Mouse (Mus musculus) embryo, embryonic 11 days (tissue): ENCODE data around the gene Tmem167b.
"Not testable (repeated sequence)": the region's sequence is repeated elsewhere in the genome, so short reads cannot be mapped to it uniquely, and the experiment has no call there.

Experiments
- DNase-seq: peaks from one replicate; pipeline ENCODE4 v3.0.0-alpha.2; 2015

Gene Tmem167b

DNA sequence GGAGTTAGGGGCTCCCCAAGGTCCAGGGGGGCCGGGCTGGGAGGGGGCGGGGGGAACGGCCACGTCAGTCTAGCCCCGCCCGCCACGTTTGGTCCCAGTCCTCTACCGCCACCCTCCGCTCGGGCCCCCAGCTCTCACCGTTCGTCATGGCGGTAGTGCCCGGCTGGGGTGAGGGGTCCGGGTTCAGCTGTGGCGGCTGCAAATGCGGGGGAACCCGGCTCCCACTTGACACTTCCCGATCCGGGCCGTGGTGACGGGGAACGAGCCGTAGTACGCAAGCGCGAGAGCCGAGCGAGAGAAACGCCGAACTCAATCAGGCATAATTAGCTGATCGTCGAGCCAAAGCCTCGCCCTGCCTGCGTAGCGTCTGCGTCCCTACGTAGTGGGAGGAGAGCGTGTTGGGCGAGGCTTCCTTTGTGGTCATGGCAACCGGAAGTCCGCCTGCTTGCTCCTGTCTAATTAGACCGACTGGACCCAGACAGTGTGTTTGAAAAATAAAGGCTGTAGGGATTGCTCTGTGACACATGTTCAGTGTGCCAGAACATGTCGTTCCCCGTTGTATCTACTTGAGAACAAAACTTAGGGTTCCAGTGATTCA lies at the start of gene Tmem167b:
TSS of gene Tmem167b (minus strand) at position 334 of the 598 bp plus-strand sequence.
- DNase-seq: peak; percentile 99

DNA sequence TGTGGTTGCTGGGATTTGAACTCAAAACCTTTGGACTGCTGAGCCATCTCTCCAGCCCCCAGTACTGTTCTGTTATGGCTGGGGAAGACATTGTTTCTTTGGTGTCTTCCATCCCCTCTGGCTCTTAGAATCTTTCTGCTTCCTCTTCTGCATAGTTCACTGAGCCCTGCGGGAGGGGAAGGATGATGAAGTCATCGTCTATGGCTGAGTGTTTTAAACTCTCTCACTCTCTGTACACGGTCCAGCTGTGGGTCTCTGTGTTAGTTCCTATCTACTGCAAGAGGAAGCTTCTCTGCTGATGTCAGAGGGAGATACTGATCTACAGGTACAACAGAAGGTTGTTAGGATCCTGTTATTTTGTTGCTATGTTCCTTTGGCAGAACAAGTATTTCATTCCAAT lies 46.6 kb upstream of the Tmem167b start:
- no peak for DNase-seq

DNA sequence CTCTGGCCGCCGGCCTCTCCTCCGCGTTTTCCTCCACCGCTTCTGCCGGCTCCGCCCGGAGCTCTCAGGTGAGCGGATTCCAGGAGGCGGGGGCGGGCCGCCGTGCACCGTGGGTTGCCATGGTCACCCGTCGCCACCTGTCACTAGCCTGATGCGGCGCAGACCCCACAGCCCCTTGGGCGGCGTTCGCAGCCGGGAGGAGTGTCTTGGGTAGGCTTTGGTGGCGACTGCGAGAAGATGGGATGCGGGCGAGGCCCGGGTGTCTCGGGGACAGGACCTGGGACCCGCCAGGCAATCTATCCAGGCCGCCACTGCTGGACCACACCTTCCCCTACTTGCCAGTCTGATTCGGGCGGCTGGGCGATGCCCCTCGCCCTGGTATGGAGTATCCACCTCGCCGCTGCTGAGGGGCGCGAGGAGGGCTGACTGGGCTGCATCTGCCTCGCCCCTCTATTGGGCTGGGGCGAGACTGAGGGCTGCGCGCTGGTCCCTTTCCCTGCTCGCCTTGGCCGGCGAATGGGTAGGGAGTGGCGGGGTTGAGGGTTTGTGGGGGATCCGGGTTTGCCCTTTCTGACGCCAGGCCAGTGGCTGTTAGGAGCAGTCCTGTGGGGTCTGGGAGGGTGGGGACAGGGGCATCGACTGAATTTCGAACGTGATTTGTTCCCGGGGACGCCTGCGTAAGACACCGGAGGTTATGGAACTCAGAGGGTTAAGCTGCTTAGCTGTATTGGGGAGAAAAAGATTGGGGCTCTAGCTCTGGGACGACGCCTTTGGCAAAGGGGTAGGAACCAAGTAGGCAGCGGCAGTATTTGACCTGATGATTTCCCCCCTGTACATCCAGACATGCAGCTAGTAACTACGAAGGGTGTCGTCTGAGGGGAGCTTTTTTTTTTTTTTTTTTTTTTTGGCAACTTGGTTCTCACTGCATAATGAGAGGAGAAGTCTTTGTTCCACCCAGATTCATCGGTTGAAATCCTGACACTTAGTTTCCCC lies 29.6 kb upstream of the Tmem167b start:
- DNase-seq: peak; percentile 4

DNA sequence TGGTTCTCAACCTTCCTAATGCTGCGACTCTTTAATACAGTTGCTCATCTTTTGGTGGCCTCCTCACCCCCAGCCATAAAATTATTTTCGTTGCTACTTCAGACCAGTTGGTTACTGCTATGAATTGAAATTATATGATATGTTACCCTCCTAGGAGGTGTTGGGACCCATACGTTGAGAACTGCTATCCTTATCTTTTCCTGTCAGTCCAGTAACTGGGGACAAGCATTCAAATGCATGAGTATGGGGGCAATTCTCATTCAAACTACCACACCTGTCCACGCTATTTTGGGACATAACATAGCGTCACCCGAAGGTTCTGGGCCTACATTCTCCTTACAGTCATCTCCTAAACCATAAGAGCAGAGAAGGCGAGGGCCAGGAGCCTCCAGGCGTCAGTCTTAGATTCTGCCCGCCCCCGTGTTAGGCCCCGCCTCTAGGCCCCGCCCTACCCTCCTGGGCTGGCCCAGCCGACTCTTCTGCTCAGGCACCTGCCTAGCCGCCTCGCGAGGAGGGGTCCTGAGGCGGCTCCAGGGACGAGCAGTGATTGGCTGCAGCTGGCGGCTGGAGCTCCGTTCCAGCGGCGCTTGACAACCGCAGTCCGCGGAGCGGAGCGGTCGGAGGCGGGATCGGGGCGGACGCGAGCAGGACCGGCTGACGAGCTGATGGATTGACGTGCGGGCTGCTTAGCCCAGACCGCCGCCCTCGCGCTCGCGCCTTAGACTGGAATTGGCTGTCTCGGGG lies 28.7 kb upstream of the Tmem167b start, which contains the start of gene Wdr47:
TSS of gene Wdr47 (plus strand) at position 494 of the 744 bp plus-strand sequence.
- peak; percentile 98 for DNase-seq

DNA sequence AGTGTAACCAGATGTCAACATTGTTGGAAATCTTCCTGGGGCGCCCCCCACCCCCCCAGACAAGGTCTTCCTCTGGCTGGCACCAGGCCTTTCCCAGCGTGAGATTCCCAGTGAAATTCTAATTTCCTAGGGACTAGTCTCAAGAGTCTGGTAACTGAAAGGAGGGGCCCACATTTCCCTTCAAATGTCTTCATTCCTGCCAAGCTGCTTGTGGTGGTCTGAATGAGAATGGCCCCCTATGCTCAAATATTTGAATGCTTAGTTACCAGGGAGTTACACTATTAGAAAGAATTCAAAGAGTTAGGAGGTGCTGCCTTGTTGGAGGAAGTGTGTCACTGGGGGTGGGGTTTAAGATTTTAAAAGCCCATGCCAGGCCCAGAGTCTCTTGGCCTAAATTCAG lies 26.2 kb upstream of the Tmem167b start:
- no peak for DNase-seq

DNA sequence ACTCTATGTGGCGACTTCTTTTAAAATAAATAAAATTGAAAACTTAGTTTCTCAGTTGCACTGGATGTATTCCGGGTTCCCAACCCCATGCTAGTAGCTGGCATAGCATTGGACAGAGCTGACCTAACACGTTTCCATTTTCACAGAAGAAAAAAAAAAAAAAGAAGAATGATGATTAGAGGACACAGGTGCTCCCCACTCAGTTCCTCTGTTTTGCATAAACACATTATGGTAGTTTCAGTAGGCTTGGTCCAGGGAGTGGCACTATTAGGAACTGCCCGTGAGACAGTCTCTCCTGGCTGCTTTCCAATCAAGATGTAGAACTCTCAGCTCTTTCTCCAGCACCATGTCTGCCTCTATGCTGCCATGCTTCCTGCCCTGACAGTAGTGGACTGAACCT lies 22.3 kb upstream of the Tmem167b start:
- DNase-seq: no peak

DNA sequence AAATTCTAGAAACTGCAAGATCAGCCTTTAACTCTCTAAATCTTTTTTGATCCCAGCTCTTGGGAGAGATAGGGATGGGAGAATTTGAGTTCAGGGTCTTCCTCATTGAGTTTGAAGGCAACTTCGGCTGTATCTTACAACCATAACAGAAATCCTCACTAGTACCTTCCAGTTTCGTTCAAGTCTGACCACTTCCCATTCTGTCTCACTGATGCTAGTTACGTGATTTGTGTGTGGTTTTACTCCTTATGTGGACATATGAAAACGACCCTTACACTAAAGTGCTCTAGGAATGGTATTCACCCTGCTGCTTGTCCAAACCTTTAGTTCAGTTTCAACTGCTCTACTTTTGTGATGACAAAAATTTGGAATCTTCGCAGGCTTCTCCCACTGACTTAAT lies 11.8 kb upstream of the Tmem167b start:
- DNase-seq: no peak

DNA sequence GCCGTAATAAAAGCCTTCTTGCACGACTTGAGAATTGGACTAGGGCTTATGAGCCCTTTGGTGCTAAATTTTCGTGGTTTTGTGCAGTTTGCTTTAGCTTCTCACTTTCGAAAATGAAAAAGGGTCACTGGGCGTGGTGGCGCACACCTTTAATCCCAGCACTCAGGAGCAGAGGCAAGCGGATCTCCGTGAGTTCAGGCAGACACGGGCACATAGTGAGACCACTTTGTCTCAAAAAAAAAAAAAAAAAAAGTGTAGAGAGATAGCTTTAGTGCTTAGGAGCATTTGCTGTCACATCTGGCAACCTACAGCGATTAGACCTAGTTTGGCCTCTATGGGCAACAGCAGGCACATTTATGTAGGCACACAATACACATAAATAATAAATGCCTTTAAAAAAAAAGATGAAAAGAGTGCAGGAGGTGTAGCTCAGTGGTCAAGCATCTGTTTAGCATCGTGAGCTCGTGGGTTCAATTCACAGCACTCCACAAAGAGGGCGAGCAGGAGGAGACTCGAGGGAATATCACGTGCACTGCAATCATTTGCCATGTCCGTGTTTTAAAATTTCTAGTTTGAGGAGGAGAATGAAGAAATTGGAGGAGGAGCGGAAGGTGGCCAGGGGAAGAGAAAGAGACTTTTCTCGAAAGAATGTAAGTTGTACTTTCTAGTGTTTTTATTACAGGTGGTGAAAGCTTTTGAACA lies 10.2 kb upstream of the Tmem167b start:
- no peak for DNase-seq

DNA sequence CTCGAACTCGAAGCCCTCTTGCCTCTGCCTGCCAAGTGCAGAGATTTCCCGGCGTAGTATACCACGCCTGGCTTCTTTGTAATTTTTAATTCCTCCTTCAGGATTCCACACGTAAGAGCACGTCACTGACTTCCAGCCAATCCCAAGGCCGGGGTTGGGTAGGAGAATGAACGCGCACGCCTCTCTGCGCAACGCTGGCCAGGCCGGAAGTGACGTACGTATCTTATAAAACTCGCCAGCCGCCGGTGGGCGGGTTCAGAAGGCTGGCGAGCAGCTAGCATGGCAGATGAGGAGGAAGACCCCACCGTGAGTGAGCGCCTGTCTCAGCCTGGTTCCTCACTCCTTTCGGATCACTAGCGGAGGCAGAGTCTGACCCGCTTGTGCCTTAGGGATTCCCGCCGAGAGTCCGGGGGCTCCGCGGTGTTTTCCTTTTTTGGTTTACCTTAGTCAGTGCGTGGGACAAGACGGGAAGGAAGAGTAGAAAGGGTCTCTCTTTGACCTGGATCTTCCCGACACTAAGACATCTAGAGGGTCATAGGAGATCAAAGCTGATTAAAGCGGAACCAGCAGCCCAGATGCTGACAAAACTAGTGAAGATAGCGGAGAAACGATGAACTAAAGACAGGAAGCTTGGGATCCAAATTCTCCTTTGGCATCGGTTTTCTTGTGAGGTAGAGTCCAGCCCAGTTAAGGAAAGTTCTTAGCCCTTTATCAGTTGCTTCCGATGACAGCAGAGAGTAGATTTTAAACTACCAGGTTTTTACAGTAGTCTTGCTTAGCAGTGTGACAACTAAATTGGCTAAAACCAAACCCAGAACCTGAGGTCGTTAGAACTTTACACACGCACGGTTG lies 9.4 kb upstream of the Tmem167b start, which contains the start of gene Taf13:
TSS of gene Taf13 (plus strand) at position 256 of the 852 bp plus-strand sequence.
- peak; percentile 99 for DNase-seq

DNA sequence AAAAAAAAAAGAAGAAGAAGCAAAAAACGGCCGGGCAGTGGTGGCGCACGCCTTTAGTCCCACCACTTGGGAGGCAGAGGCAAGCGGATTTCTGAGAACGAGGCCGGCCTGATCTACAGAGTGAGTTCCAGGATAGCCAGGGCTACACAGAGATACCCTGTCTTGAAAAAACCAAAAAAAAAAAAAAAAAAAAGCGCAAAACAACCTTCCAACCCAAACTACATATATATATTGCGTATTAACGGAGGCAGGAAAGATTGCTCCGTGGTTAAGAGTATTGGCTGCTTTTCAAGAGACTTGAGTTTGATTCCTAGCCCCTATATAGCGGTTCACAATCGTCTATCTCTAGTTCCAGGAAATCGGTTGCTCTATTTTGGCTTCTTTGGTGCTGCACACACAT lies 8.5 kb upstream of the Tmem167b start:
- DNase-seq: no peak

DNA sequence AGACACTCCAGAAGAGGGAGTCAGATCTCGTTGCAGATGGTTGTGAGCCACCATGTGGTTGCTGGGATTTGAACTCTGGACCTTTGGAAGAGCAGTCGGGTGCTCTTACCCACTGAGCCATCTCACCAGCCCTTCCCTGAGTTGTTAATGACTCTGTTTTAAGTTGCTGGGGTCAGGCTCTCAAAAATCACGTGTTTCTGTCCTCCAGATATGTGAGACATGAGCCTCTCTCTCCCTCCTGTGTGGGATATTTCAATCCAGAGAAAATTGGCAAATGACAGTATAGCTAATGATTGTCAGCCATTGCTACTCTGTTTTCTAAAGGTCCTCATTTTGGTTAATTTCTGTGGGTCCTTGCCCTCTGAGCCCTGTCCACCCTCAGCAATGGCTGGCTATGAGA lies 7.4 kb upstream of the Tmem167b start:
- DNase-seq: not testable (repeated sequence)

DNA sequence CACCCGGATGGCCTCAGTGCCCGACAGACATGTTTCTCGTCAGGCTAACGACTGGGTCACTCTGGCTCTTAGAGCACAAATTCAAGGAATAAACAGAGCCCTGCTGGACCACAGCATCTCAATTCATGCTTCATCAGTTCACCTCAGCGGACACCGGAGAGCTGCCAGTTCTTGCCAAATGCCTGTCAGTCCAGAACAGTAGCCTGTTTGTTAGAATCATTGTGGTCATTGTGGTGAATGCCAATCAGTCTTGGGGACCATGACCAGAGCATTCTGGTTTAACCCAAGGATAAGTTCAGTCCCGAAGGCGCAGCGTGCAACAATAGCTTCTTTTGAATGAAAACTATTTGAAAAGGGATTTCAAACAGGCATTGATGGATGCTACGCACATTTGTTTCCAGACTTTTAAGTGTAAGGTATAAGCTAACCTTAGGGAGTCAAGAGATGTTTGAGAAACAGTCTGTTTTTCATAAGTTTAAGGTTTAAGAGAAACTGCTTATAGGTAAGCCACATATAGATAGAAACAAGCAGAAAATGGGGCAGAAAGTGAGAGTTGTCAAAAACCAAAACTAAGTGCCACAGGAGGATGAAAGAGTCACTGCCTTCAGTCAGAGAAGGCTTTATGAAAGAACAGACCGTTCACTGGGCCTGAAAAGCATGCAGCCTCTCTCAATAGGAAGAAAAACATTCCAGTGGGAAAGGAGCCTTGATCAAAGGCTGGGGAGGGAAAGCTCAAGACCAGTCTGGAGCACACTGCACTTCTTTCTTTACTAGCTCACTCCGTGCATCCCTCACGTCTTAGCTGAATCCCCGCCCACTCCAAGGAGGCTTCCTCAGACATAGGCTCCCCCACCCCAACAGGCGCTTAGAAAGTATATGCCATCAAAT lies 6.0 kb upstream of the Tmem167b start:
- DNase-seq: peak; percentile 70

DNA sequence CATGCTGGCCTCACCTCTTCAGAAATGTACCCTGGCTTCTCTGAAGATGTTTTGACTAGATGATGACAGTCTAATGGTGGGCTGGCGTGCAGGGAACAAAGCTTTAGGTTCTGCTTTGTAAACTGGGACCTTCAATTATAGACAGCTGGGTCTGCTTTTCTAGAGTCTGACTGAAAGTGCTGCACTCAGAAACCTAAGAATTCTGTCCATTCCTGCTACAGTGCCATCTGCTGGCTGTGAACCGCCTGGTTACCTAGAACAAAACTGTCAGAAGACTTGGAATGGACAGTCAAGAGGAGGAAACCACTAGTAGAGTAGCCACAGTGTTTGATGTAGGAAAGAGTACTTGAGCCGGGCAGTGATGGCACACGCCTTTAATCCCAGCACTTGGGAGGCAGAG lies 1.0 kb upstream of the Tmem167b start:
- DNase-seq: peak; percentile 89

DNA sequence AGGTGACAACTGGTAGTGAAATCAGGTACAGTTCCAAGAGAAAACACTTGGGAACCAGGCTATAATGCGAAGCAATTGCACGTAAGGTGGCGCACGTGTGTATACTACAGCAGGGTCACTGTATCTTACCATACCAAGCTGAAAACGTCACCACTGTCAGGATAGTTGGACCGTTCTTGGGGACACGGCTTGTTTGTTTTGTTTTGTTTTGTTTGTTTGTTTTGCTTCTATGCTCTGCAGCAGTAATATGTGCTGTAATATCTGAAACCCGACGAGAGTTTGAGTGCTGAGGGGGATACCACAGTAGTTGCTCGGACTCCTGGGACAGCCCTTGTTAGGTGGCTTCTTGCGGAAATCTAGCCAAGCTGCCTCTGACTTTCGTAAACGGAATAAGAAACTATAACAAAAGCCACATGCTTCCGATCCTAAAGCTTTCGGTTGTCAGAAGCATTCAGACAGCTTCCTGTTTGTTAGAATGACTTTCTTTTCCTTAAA lies 558 bp upstream of the Tmem167b start:
- DNase-seq: peak; percentile 58

DNA sequence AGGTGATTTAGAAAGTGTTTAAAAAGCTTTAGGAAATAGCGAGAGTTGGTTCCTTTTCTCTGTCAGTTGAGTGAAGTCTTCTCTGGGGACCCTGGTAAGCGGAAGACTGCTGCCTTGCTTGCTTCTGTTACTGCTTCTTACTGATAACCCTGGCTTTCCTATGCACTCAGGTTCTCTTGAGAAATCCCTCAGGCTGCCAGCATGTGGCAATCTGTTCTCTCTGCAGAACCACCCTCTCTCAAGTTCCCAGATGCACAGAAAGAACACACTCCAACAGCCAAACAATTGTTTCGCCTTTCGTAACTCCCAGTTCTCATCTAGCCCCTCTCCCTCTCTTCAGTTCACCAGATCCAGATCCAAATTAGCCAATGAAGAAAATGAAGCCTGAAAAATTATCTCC lies 4.4 kb downstream of the Tmem167b start:
- no peak for DNase-seq

DNA sequence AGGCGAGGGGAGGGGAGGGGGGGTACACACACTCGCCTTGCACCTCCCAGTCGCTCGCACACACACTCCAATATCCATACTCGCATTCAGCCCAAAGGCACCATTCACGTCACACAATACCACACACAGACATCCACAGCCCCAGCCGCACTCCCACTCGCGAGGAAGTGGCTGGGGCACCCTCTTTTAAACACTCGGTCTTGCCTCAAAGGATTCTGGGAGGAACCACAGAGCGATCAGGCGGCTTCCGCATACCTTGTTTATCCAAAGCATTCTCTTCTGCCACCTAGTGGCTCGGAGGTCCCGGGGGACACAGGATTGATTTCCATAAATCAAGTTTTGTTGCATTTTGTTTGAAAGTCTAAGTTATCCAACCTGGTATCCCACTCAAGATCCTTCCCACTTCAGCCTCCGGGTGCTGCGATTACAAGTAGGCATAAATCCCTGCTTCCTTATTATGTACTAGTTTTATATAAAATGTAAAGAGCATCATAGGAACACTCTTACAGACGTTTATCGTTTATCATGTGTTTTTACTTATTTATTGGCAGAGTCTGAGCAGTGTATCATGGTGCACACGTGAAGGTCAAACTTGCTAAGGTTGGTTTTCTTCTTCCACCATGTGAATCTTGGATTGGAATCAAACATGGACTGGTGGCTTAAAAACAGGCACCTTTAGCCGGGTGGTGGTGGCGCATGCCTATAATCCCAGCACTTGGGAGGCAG lies 7.5 kb downstream of the Tmem167b start:
- peak; percentile 97 for DNase-seq

DNA sequence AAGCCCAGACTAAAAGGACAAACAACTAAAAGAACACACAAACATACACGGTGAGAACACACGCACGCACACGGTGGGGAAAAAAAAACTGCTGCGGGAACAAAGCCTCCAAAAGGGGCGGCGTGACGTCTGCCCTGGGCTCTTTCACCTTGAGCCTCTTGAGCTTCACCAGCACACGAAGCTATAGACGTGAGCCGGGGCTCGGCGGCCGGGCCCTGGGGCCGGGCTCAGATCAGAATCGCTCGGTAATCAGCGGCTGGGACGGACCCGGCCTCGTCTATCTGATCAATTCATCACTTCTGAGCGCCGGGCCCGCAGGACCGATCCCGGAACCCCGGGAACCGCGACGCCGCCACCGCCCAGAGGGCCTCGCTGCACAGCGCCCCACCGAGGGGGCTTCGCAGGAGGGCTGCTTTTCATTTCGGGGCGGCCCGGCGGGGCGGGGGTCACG lies 8.1 kb downstream of the Tmem167b start:
- peak; percentile 67 for DNase-seq

DNA sequence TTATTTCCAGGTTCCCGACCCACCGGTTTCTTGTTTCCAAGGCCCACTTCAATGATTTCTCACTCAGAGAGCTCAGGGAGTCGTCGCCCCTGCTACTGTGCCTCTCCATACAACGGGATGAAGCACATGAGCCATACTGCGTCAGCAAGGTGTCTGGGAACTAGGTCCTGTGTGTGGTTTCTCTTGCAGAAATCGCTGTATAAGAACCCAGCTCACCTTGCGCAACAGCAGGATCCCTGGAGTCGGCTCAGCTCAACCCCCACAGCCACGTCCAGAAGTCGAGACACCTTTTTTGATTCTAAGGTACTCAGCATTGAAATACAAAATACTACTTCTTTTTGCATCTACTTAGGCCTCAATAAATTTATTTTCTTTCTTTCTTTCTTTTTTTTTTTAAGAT lies 20.0 kb downstream of the Tmem167b start:
- DNase-seq: no peak

DNA sequence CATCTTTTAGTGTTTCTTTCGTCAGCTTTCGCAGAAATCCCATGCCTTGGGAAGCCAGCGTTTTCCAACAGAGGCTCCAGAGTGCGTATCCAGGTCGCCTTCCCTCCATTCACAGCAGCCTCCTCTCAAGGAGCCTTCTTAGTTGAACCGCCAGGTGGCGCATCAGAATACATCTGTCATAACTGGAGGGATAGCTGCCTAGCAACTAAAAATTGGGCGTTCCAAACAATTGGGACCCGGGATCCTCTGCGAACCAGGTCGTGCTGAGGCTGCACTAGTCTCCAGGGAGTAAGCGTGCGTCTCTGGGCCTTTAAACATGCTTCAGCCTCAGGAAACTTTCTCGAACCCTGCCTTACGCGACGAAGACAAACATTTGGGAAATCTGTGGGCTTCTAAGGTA lies 25.0 kb downstream of the Tmem167b start:
- DNase-seq: peak; percentile 93
